Mouse (Mus musculus): ENCODE measurements around the gene Lin28b. TPM values are rescaled to one million over a fixed set of nuclear protein-coding genes. Genes with fewer than 3 reads are reported as not detected.
"Not testable (repeated sequence)": the region's sequence is repeated elsewhere in the genome, so short reads cannot be mapped to it uniquely, and the experiment has no call there.

The Lin28b gene
- polyA plus RNA-seq, 1 experiment from 2014 or later, result 0.92 TPM

DNA sequence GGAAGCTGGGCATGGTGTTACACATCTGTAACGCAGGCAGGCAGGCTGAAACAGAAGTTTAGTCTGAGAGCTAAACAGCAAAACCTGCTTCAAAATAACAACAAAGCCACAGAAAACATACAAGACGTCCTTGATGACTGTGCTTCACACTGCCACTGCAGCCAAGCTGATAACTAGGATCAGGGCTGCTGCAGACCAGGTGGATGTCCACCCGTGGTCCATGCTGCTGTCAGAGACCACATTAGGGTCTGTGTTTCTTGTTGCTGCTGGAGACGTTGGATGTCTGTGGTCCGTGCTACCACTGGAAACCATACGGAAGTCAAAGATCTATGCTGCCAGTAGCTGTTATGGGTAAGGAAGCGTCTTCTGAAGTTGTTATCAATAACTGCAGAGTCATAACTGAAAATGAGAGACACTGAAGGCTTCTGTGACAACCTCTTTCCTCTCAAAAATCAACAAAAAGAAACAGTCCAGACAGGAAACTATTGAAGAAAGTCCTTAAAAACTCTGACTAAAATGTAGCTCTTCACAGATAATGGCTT, 86.4 kb downstream of the Lin28b start:
- H3K36me3 ChIP-seq, result no peaks in the 10 kb centered on the region
- 55% methylated on average over 7 of the region's 7 CpGs for whole genome bisulfite sequencing
- no peak for ATAC-seq (ENCODE audit: borderline replicate concordance, extremely low read depth, low FRiP score, low TSS enrichment)
- no peaks in the 10 kb centered on the region for H3K9me3 ChIP-seq
- H3K9ac ChIP-seq, result no peak overlapping the region
- no peaks in the 10 kb centered on the region for H3K27me3 ChIP-seq
- H3K4me1 ChIP-seq, result no peaks in the 10 kb centered on the region
- no peak overlapping the region for H3K4me3 ChIP-seq
- no peak overlapping the region for H3K27ac ChIP-seq
- H3K4me2 ChIP-seq, result no peak overlapping the region

DNA sequence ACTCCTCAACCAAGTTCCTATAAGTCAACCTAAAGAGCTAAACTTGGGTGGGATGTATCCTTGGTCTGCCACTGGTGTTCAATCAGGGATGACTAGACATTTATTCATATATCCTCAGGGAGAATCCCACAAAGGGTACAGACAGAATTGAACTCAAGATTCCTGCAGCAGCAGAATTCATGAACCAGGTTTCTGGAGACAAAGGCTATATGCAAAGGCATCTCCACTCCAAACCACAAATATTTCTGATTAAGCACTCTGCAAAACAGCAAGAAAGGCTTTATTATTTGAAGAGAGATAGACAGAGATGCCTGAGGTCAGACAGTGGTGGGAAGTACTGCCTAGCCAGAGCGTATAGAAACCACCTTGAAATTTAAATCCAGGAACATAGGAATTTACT, 88.0 kb downstream of the Lin28b start:
- WGBS, result 67% methylated on average over 1 of the region's 1 CpGs
- ATAC-seq (ENCODE audit: borderline replicate concordance, extremely low read depth, low FRiP score, low TSS enrichment), result no peak
- Histone ChIP-seq H3K4me1 (no peaks in the 10 kb centered on the region), H3K9me3 (no peaks in the 10 kb centered on the region), H3K36me3 (no peaks in the 10 kb centered on the region), H3K9ac (no peak overlapping the region), H3K4me2 (no peak overlapping the region), H3K27ac (no peak overlapping the region), H3K4me3 (no peak overlapping the region), H3K27me3 (no peaks in the 10 kb centered on the region)

DNA sequence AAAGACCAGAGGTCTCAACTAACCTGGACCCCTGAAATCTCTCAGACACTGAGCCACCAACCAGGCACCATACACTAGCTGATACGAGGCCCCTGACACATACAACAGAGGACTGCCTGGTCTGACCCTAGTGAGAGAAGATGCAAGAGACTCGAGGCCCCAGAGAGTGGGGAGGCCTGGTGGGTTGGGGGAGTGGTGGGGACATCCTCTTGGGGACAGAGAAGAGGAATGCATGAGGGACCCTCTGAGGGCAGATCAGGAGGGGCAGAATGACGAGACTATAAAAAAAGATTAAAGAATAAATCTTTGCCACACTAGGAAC, 103.6 kb downstream of the Lin28b start:
- Histone ChIP-seq H3K4me3 (no peak overlapping the region), H3K9me3 (no peaks in the 10 kb centered on the region), H3K36me3 (no peaks in the 10 kb centered on the region), H3K27me3 (no peaks in the 10 kb centered on the region), H3K9ac (no peak overlapping the region), H3K27ac (no peak overlapping the region), H3K4me1 (no peaks in the 10 kb centered on the region), H3K4me2 (no peak overlapping the region)
- ATAC-seq (ENCODE audit: borderline replicate concordance, extremely low read depth, low FRiP score, low TSS enrichment), result no peak
- 48% methylated on average over 3 of the region's 3 CpGs for WGBS

DNA sequence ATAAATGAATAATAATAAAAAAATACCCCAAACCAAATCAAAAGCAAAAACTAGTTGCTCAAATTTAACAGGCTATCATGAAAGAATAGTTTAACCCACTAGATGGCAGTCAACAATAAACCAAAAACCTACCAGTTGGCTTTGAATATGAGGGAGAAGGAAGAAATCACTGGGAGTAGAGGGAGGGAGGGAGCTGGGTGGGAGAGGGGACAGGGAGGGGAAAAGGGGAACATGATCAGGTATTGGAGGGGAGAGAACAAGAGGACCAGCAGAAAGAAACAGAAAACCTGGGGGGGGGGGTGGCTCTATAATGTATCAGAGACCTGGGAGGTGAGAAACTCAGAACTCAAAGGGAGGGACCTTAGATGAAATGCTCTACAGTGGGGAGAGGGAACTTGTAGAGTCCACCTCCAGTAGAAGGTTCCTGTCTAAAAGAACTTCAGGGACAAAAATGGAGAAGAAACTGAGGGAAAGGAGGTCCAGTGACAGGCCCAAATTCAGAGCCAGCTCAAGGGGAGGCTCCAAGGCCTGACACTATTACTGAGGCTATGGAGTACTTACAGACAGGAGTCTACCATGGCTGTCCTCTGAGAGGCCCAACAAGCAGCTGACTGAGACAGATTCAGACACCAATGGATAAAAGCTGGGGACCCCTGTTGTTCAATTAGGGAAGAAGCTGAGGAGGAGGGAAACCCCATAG, 104.1 kb downstream of the Lin28b start:
- no peaks in the 10 kb centered on the region for H3K4me1 ChIP-seq
- no peaks in the 10 kb centered on the region for H3K36me3 ChIP-seq
- H3K9ac ChIP-seq, result no peak overlapping the region
- H3K27ac ChIP-seq, result no peak overlapping the region
- no peaks in the 10 kb centered on the region for H3K27me3 ChIP-seq
- no peak overlapping the region for H3K4me3 ChIP-seq
- ATAC-seq (ENCODE audit: borderline replicate concordance, extremely low read depth, low FRiP score, low TSS enrichment), result no peak
- no peak overlapping the region for H3K4me2 ChIP-seq
- H3K9me3 ChIP-seq, result no peaks in the 10 kb centered on the region

DNA sequence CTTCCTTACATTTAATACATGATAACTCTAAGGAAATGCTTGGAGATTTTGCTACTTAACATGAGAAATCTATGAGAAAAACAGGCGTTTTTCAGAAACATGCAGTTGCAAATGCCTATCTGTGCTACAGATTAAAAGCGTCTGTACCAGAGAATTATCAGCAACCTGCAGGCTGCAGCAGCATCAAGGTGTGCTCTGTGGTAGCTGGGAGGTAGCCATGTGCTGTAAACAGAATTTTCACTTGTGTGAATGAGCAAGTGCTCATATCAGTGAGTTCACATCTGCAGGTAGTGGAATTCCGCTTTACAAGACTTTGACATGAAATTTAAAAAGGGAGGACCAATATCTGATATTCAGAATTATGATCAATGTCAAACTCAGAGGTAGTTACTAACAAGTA, 107.9 kb downstream of the Lin28b start:
- H3K27ac ChIP-seq, result no peak overlapping the region
- H3K4me2 ChIP-seq, result no peak overlapping the region
- 70% methylated on average over 3 of the region's 3 CpGs for WGBS
- no peaks in the 10 kb centered on the region for H3K36me3 ChIP-seq
- no peak overlapping the region for H3K9ac ChIP-seq
- H3K27me3 ChIP-seq, result no peaks in the 10 kb centered on the region
- H3K9me3 ChIP-seq, result no peaks in the 10 kb centered on the region
- ATAC-seq (ENCODE audit: borderline replicate concordance, extremely low read depth, low FRiP score, low TSS enrichment), result no peak
- no peaks in the 10 kb centered on the region for H3K4me1 ChIP-seq
- no peak overlapping the region for H3K4me3 ChIP-seq

DNA sequence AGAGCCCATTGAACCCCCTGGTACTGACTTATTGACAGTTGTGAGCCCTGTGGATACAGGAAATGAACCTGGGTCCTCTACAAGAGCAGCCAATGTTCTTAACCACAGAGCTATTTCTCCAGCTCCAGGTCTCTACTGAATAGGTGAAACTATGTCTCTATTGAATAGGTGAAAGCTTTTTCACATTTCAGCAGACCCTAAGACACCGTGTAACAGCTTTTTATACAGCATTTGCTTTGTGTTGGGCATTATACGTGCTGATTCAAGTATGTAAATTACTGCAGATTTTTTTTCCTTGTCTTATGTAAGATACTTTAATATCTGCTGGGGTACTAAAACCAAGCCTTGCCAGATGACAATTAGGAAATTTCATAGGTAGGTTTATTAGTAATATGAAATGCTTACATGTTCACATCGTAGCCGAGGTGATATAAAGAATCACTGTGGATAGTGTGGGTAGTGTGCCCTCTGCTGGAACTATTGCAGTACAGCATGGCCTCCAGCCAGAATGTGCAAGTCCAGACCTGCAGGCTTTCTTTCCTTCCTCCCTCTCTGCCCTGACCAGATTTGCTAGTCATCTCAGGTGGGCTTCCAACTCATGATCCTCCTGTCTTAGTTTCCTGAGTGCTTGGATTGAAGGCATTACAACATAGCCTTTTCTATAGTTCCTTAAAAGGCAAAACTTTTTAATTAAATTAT, 113.1 kb downstream of the Lin28b start:
- Histone ChIP-seq H3K36me3 (no peaks in the 10 kb centered on the region), H3K9ac (no peak overlapping the region), H3K4me2 (no peak overlapping the region), H3K27me3 (no peaks in the 10 kb centered on the region), H3K27ac (no peak overlapping the region), H3K4me1 (no peaks in the 10 kb centered on the region), H3K4me3 (no peak overlapping the region), H3K9me3 (no peaks in the 10 kb centered on the region)
- ATAC-seq (ENCODE audit: borderline replicate concordance, extremely low read depth, low FRiP score, low TSS enrichment), result no peak
- WGBS, result 40% methylated on average over 4 of the region's 4 CpGs

DNA sequence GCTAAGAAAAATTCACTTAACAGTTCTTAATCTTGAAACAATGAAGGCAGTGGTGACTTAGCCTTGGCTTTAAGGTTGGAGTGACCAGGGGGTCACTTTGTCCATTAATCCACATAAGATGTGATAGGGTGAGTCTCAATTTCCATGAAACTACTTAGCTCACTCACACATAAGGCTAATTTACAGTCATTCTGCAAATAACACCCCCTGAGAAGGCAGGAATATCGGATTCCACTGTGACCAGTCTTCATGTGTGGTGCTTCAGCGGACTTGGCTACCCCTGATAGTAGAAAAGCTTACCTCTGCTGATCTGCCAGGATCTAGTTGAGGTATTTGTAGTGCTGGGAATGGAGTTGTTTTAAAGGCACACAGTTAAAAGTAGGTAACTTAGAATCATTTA, 115.7 kb downstream of the Lin28b start:
- Histone ChIP-seq H3K27me3 (no peaks in the 10 kb centered on the region), H3K27ac (no peak overlapping the region), H3K4me1 (no peaks in the 10 kb centered on the region), H3K9me3 (no peaks in the 10 kb centered on the region), H3K9ac (no peak overlapping the region), H3K36me3 (no peaks in the 10 kb centered on the region), H3K4me3 (no peak overlapping the region), H3K4me2 (no peak overlapping the region)
- no peak for ATAC-seq (ENCODE audit: borderline replicate concordance, extremely low read depth, low FRiP score, low TSS enrichment)
- 75% methylated on average over 2 of the region's 2 CpGs for WGBS

DNA sequence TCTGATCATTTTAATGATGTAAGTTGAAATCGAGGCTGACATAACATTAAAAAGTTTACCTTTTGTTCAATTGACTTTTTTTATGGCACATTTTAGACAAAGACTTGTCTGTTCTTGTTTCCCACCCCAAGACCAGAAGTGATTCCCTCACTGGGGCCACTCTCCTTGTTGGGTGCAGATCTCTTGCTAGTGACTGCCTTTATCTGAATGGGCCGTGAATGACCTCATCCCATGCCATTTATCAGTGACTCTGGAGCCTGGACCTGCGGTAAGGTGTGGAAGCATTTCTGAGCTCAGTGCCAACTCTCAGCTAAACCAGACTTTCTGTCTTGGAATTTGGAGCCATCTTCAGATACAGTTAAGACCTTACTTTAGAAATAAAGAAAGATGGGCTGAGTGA, 116.6 kb downstream of the Lin28b start:
- WGBS, result 44% methylated on average over 3 of the region's 3 CpGs
- H3K4me2 ChIP-seq, result no peak overlapping the region
- H3K9ac ChIP-seq, result no peak overlapping the region
- no peak for ATAC-seq (ENCODE audit: borderline replicate concordance, extremely low read depth, low FRiP score, low TSS enrichment)
- H3K36me3 ChIP-seq, result no peaks in the 10 kb centered on the region
- no peaks in the 10 kb centered on the region for H3K27me3 ChIP-seq
- no peaks in the 10 kb centered on the region for H3K4me1 ChIP-seq
- no peak overlapping the region for H3K27ac ChIP-seq
- no peak overlapping the region for H3K4me3 ChIP-seq
- no peaks in the 10 kb centered on the region for H3K9me3 ChIP-seq

DNA sequence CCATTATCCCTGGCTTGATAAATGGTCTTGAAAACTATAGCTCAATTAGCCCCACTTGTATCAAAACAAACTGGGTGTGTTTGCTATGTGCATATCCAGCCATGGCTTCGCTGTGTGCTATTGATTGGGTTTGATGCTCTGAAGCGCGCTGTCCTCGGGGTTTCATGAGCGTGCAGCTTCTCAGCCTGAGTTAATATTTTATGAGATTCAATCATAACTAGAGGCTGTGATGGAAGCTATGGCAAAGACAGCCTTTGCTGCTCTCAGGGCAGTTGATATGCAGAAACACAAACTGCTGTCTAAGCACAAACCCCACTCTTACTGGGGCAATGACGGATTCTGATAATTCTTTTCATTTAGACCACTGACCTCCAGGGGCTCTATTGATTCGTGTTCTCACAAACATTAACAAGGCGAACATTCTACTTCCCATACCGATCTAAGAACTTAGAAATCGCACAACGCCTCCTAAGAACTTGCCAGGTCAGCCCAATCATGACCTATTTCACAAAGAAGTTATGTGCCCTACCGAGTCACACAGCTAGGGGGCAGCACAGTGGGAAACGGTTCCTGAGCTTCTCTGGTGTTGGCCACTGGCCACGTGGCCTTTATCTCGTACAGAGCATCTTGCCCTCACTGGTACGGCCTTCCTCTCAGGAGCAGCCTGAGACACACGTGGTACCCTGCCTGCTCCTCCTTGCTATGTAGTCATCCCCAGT, 119.0 kb downstream of the Lin28b start:
- ATAC-seq (ENCODE audit: borderline replicate concordance, extremely low read depth, low FRiP score, low TSS enrichment), result no peak; the same call in 1 of the 2 replicates
- Histone ChIP-seq H3K4me3 (no peak overlapping the region), H3K27ac (no peak overlapping the region), H3K27me3 (no peaks in the 10 kb centered on the region), H3K4me1 (no peaks in the 10 kb centered on the region), H3K9me3 (no peaks in the 10 kb centered on the region), H3K9ac (no peak overlapping the region), H3K4me2 (no peak overlapping the region), H3K36me3 (no peaks in the 10 kb centered on the region)
- 84% methylated on average over 17 of the region's 17 CpGs for WGBS

DNA sequence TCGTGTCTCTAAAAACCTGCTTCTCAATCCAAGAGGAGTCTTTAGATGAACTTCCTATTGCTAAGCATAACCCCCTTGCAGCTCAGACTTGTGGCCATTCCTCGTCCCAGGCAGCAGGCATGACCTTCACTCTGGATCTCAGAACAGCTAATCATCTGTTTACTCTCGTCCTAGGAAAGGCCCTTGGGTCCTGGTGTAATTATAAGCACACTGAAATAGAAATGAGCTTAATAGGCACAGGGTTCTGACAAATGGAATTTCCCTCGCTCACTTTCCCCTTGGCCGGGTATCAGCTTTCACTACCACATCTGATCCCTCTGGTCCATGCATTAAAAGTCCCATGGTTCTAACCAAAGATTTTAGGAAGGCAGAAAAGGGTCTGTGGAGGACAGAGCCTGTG, 122.8 kb downstream of the Lin28b start:
- no peak overlapping the region for H3K4me3 ChIP-seq
- H3K4me2 ChIP-seq, result no peak overlapping the region
- no peak overlapping the region for H3K27ac ChIP-seq
- 32% methylated on average over 5 of the region's 5 CpGs for WGBS
- H3K4me1 ChIP-seq, result no peaks in the 10 kb centered on the region
- no peaks in the 10 kb centered on the region for H3K9me3 ChIP-seq
- H3K9ac ChIP-seq, result no peak overlapping the region
- no peaks in the 10 kb centered on the region for H3K27me3 ChIP-seq
- H3K36me3 ChIP-seq, result no peaks in the 10 kb centered on the region
- ATAC-seq (ENCODE audit: borderline replicate concordance, extremely low read depth, low FRiP score, low TSS enrichment), result no peak

DNA sequence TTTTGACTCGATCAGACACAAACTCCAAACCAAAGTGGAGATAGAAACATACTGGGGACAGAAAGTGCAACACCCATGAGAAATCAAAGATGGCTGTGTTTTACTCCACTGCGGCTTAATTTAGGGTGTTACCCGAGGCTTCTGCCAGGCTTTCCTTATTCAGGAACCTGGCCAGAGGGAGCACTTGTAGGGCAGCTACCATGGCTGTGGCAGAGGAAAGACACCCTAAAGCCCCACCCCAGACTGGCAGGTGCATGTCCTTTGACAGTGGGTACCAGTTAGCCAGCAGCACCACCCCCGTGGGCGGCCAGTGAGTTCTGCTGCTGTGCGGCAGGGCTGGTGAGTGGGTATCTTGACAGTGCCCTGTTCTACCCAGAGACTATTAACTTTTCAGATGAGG, 130.1 kb downstream of the Lin28b start:
- no peak overlapping the region for H3K9ac ChIP-seq
- no peaks in the 10 kb centered on the region for H3K4me1 ChIP-seq
- H3K27me3 ChIP-seq, result no peaks in the 10 kb centered on the region
- H3K36me3 ChIP-seq, result no peaks in the 10 kb centered on the region
- no peaks in the 10 kb centered on the region for H3K9me3 ChIP-seq
- ATAC-seq (ENCODE audit: borderline replicate concordance, extremely low read depth, low FRiP score, low TSS enrichment), result no peak
- no peak overlapping the region for H3K4me3 ChIP-seq
- no peak overlapping the region for H3K27ac ChIP-seq
- no peak overlapping the region for H3K4me2 ChIP-seq
- WGBS, result 90% methylated on average over 6 of the region's 6 CpGs

DNA sequence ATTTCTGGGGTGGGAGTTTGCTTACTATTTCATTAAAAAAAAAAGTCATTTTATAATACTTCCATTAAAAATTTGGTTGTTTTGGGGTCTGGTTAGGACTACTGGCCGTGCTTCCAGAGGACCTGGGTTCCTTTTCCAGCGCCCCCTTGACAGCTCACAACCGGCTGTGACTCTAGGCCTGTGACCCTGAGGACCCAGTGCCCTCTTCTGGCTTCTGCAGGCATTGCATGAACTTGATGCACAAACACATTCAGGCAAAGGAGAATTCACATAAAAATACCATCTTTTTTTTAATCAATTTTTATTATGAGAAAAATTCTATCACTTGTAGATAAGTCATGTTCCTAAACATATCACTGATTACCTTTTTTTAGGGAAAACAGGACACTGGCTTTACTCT, 138.1 kb downstream of the Lin28b start:
- not testable (repeated sequence) for H3K27me3 ChIP-seq; H3K4me3 ChIP-seq; H3K4me1 ChIP-seq; ATAC-seq (ENCODE audit: borderline replicate concordance, extremely low read depth, low FRiP score, low TSS enrichment); H3K36me3 ChIP-seq; H3K27ac ChIP-seq; H3K9me3 ChIP-seq; H3K9ac ChIP-seq; H3K4me2 ChIP-seq
- WGBS, result 93% methylated on average over 3 of the region's 3 CpGs

All from lung, embryonic 15.5 days (tissue).